Mouse (Mus musculus) brain, embryonic 18.5 days (tissue): ENCODE measurements at regions not wholly inside any gene's neighbourhood (a gene's known extent, or its start where the extent isn't known, plus 50 kb on each side); places are given as distances from the start of the nearest gene placed in this dataset.
A peak's percentile ranks its signal among the peaks of the same experiment; 100 is the strongest.

Experiments
- DNase-seq: peaks from one replicate; pipeline ENCODE4 v3.0.0-alpha.2; 2012; ENCODE audit warnings: low read depth, low spot score

- no peak for DNase-seq
These were observed 80.6 kb upstream of the Adam23 start for GRCm38 (mm10) chr1:63365126-63365525.

DNA sequence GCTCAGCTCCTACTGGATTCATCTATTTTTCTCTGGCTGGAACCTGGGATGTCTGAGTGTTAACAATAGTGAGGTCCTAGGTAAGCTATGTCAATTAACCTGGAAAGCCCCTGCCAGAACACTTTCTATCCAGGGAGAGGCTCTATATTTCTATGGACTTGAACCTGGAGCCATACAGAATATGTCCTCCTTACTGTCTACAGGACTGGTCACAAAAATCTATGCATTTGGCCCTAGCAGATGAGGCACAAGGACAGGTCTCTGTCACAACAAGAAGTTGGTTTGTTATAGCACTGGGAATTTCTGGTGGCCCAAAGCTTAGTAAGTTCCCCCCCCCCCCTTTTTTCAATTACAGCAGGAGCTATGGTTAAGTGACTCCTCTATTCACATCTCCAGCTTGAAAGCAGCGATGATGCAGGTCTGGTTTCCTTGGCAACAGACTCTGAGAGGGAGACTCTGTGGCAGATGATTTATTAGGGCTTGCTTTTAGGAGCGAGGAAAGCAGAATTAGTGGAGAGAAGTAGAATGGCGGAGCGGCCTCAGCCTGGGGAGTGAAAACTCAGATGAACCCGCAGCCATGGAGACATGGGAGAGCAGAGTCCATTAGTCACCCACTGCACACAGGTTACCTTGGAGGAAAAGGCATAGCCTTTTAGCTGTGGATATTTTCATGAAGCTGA, 77.9 kb upstream of the Adam23 start:
- peak; percentile 72 for DNase-seq

GRCm38 (mm10) chr1:63368921-63369320, 76.8 kb upstream of the Adam23 start:
- no peak for DNase-seq

DNA sequence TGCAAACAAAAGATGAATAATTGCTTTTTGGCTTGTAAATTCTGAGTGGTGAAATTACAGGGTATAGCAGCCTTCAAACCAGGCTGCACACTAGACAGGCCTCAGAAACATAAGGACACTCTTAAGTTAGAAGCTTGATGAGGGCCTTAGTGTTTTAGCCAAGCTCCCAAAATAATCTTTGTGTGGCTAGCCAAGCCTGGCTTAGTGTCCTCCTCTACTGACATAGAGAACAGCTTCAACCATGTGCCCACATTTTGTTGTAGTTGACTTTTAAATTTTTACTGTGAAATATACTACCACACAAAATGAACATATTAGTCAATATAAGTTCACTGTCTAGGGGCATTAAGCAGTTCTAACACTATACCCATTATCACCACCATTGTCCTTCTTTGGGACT, 76.1 kb upstream of the Adam23 start:
- DNase-seq = no peak

- DNase-seq = no peak
These were observed 62.6 kb upstream of the Adam23 start for GRCm38 (mm10) chr1:63383110-63383509.

DNA sequence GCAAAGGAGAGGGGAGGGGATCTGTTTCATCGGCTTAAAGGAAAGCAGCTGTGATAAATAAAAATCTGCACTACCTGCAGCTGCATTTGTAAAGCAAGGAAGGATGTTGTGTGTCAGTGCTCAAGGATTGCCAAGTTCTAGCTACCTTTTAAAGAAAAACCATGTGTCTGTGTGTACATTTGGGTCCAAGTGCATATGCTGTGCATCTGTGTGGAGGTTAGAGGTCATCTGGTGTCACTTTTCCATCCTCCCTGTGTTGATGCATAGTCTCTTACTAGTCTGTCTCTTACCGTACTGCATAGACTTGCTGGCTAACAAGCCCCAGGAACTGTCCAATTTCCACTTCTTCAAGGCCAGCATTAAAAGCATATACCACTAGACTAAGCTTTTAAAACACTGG, 60.6 kb upstream of the Adam23 start:
- no peak for DNase-seq

DNA sequence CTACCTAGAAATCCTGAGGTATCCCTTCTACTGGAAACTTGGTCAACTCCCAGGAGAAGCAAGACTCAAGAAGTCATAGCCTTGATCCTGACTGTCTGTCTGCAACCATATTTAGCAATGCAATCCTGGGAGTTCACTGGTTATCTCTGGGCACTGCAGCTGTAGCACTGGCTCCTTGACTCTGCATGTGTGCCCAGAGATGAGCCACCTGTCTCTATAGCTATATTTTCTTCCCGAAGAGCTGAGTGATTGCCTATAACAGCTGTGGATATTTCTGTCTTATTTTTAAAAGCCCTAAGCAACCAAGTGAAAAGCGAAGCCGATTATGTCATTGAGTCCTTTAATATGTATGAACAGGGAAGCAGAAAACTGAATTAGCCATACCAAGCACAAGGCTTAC, 50.3 kb upstream of the Adam23 start:
- no peak for DNase-seq
